Mouse (Mus musculus) embryonic fibroblast, embryonic 13.5 days (primary cell): ENCODE results near the gene Actn2. TPM values are rescaled to one million over a fixed set of nuclear protein-coding genes. Genes with fewer than 3 reads are reported as not detected.

Source experiments
- H3K27ac ChIP-seq: 2 replicates; pipeline ENCODE4 v1.5.1; 2012; ENCODE audit warnings: low read length, control low read depth, inconsistent platforms; ENCODE audit not compliant: insufficient read depth
- H3K4me1 ChIP-seq: 2 replicates; pipeline ENCODE4 v1.6.1; 2011; ENCODE audit warnings: low read length; ENCODE audit not compliant: control insufficient read depth, insufficient read depth
- H3K4me3 ChIP-seq: 2 replicates; pipeline ENCODE4 v1.5.1; 2011; ENCODE audit warnings: mild to moderate bottlenecking, control low read depth, low read length; ENCODE audit not compliant: insufficient read depth
- CTCF ChIP-seq: IDR thresholded peaks from 2 replicates; pipeline ENCODE4 v1.5.1; 2011; ENCODE audit warnings: mild to moderate bottlenecking, control low read depth, low read length, moderate library complexity, borderline replicate concordance; ENCODE audit not compliant: insufficient read depth
- POLR2A ChIP-seq: IDR thresholded peaks from 2 replicates; pipeline ENCODE4 v1.6.1; 2011; ENCODE audit warnings: low read depth, mild to moderate bottlenecking, control low read depth, low read length, moderate library complexity
- polyA plus RNA-seq: library from polyadenylated mRNA; stranded (reverse); fragments of >200 nt; gene quantifications from 2 replicates; pipeline ENCODE4 v1.2.4, GENCODE M21; 2011; ENCODE audit warnings: low read depth; ENCODE audit not compliant: missing spikeins, insufficient read length

Actn2 gene
- polyA plus RNA-seq, 1 experiment = not detected

- no peak overlapping the region for H3K4me3 ChIP-seq
- H3K27ac ChIP-seq = no peak overlapping the region
- H3K4me1 ChIP-seq = no peaks in the 10 kb centered on the region
- TF ChIP-seq POLR2A (no peak), CTCF (no peak)
Observed at GRCm38 (mm10) chr13:12318017-12318416, 22.5 kb downstream of the Actn2 start.

- Histone ChIP-seq H3K27ac (no peak overlapping the region), H3K4me1 (no peaks in the 10 kb centered on the region), H3K4me3 (no peak overlapping the region)
- TF ChIP-seq CTCF (no peak), POLR2A (no peak)
Observed at GRCm38 (mm10) chr13:12317191-12317765, 23.3 kb downstream of the Actn2 start.

- Histone ChIP-seq H3K4me3 (no peak overlapping the region), H3K27ac (no peak overlapping the region), H3K4me1 (peaks cover 5% of the 10 kb centered on the region)
- no peak for TF ChIP-seq CTCF
- TF ChIP-seq POLR2A = no peak
Observed at GRCm38 (mm10) chr13:12314173-12314572, 26.4 kb downstream of the Actn2 start.

GRCm38 (mm10) chr13:12311930-12312492 lies 28.5 kb downstream of the Actn2 start:
- Histone ChIP-seq H3K27ac (peak overlapping the region; percentile 45; the same call in 1 of the 2 replicates), H3K4me3 (no peak overlapping the region), H3K4me1 (peaks cover 8% of the 10 kb centered on the region)
- no peak for TF ChIP-seq POLR2A
- TF ChIP-seq CTCF = no peak

- peak overlapping the region; percentile 32; the same call in 1 of the 2 replicates for H3K27ac ChIP-seq
- TF ChIP-seq POLR2A (no peak), CTCF (no peak)
Observed at GRCm38 (mm10) chr13:12311371-12311770, 29.2 kb downstream of the Actn2 start.

GRCm38 (mm10) chr13:12309446-12309845 lies 31.1 kb downstream of the Actn2 start:
- Histone ChIP-seq H3K27ac (no peak overlapping the region), H3K4me3 (no peak overlapping the region), H3K4me1 (peaks cover 8% of the 10 kb centered on the region)
- TF ChIP-seq POLR2A (no peak), CTCF (no peak)

More at GRCm38 (mm10) chr13:12311371-12311770, 29.2 kb downstream of the Actn2 start:
- Histone ChIP-seq H3K4me1 (peaks cover 8% of the 10 kb centered on the region), H3K4me3 (no peak overlapping the region)

- TF ChIP-seq POLR2A (no peak), CTCF (no peak)
- Histone ChIP-seq H3K4me1 (peaks cover 8% of the 10 kb centered on the region), H3K4me3 (no peak overlapping the region), H3K27ac (no peak overlapping the region)
Observed at GRCm38 (mm10) chr13:12308878-12309277, 31.7 kb downstream of the Actn2 start.

- Histone ChIP-seq H3K4me1 (peaks cover 8% of the 10 kb centered on the region), H3K4me3 (no peak overlapping the region), H3K27ac (no peak overlapping the region)
- no peak for TF ChIP-seq POLR2A
- no peak for TF ChIP-seq CTCF
Observed at GRCm38 (mm10) chr13:12308473-12308872, 32.1 kb downstream of the Actn2 start.

GRCm38 (mm10) chr13:12307286-12307685 lies 33.3 kb downstream of the Actn2 start:
- H3K4me1 ChIP-seq = peaks cover 8% of the 10 kb centered on the region
- no peak for TF ChIP-seq CTCF
- no peak for TF ChIP-seq POLR2A
- no peak overlapping the region for H3K4me3 ChIP-seq
- no peak overlapping the region for H3K27ac ChIP-seq

GRCm38 (mm10) chr13:12305540-12305939 lies 35.0 kb downstream of the Actn2 start:
- TF ChIP-seq CTCF (no peak), POLR2A (no peak)
- H3K4me3 ChIP-seq = no peak overlapping the region
- H3K4me1 ChIP-seq = peaks cover 3% of the 10 kb centered on the region; the same call in 1 of the 2 replicates
- H3K27ac ChIP-seq = no peak overlapping the region

- Histone ChIP-seq H3K4me1 (peaks cover 3% of the 10 kb centered on the region; the same call in 1 of the 2 replicates), H3K27ac (no peak overlapping the region), H3K4me3 (no peak overlapping the region)
- TF ChIP-seq CTCF (no peak), POLR2A (no peak)
Observed at GRCm38 (mm10) chr13:12304991-12305390, 35.6 kb downstream of the Actn2 start.
